9 mouse cellular contexts compared by ENCODE assay signal in the genomic region with DNA sequence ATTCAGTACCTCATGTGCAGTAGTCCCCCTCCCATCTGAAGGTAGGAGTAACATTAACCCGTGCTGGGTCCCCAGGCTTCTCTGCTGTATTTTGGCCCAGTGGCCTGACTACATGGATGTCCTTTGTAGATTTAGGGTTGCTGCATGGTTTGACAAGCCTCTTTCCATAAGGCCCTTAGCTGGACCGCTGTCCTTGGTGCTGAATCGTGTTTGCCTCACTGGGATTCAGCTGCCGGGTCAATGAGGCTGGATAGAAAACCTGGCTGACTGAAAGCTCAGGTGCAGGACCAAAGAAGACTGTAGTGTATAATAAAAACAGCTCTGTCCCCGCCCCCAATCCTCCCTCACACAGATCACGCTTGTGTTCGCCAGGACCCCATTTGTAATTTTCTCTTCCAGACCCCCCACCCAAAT. TPM values are rescaled to one million over a fixed set of nuclear protein-coding genes. Genes with fewer than 3 reads are reported as not detected.
A peak's percentile ranks its signal among the peaks of the same experiment; 100 is the strongest.
DNase-seq lines count a peak whose midpoint lies in the region; ATAC-seq lines count a peak whose summit lies in the region.
"Had no signal": no experiment of that assay in that cellular context is flagged by ENCODE, and none has a peak within 500 bp of the region (broad histone marks: within the 10 kb centered on the region; RNA-seq: fewer than 3 reads in every experiment).

No protein-coding gene starts in this region.

- H3K4me3 ChIP-seq in liver, embryonic 12.5 days, result no peak overlapping the region
- no peak overlapping the region for H3K4me3 ChIP-seq in limb, embryonic 13.5 days

- H3K27ac ChIP-seq in liver, embryonic 12.5 days, result no peak overlapping the region
- no peak overlapping the region for H3K27ac ChIP-seq in limb, embryonic 13.5 days

- no peaks in the 10 kb centered on the region for H3K9me3 ChIP-seq in liver, embryonic 12.5 days (replicated peaks)
- H3K9me3 ChIP-seq in limb, embryonic 13.5 days, result no peaks in the 10 kb centered on the region

- H3K9ac ChIP-seq in liver, embryonic 12.5 days, result no peak overlapping the region
- no peak overlapping the region for H3K9ac ChIP-seq in limb, embryonic 13.5 days

- no peak for ATAC-seq in liver, embryonic 12.5 days
- ATAC-seq in limb, embryonic 13.5 days (ENCODE audit: low FRiP score, low read depth), result peak; percentile 59; the same call in 1 of the 2 replicates

- H3K4me1 ChIP-seq in liver, embryonic 12.5 days, result no peaks in the 10 kb centered on the region
- H3K4me1 ChIP-seq in limb, embryonic 13.5 days, result no peaks in the 10 kb centered on the region

- DNase-seq in liver, result peak; percentile 67
- peak; percentile 75 to 78 for DNase-seq in cerebellum, postnatal 14 days
- DNase-seq in frontal cortex, postnatal 25 days (ENCODE audit: low spot score in 2 of 2), result peak; percentile 19 to 36
- DNase-seq in kidney, adult 9 months, result peak; percentile 51
- DNase-seq in retina, embryonic 14.5 days (ENCODE audit: low spot score), result peak; percentile 93
- DNase-seq in thymus, postnatal 25 days, result no peak

- H3K36me3 ChIP-seq in liver, embryonic 12.5 days, result no peaks in the 10 kb centered on the region
- H3K36me3 ChIP-seq in limb, embryonic 13.5 days, result no peaks in the 10 kb centered on the region

- 8% methylated on average over 7 of the region's 7 CpGs for WGBS in liver, embryonic 12.5 days (ENCODE audit: insufficient replicate concordance)
- 0% methylated on average over 7 of the region's 7 CpGs for WGBS in limb, embryonic 13.5 days

- no peaks in the 10 kb centered on the region for H3K27me3 ChIP-seq in liver, embryonic 12.5 days (replicated peaks)
- H3K27me3 ChIP-seq in limb, embryonic 13.5 days, result peaks cover 12% of the 10 kb centered on the region

- no peak overlapping the region for H3K4me2 ChIP-seq in liver, embryonic 12.5 days
- no peak overlapping the region for H3K4me2 ChIP-seq in limb, embryonic 13.5 days (replicated peaks)

RNA-seq across cellular contexts. Expression of gene Gabrg2, which starts 1.2 kb away (rescaled TPM):
- not detected in 2 replicates for polyA plus RNA-seq in liver, embryonic 12.5 days (2016; fragmentation: Nextera tagmentation; extraction: Ambion mirVana)
- polyA plus RNA-seq in limb, embryonic 13.5 days (2015; fragmentation: Nextera tagmentation; extraction: Ambion mirVana), result 0.11 and 0.40 TPM in 2 replicates
- polyA plus RNA-seq: liver, embryonic 16.5 days had no signal
